Mouse (Mus musculus): ENCODE results near the gene Mrps25.

GRCm38 (mm10) chr6:92229586-92229985 lies 45.8 kb upstream of the Mrps25 start:
- TF ChIP-seq CTCF (IDR thresholded peaks at IDR 0.05; ENCODE audit: extremely low read depth, insufficient read depth, low read length) (no peak), POLR2A (IDR thresholded peaks at IDR 0.05; ENCODE audit: extremely low read depth, insufficient read depth, low read length) (no peak)
